Mouse (Mus musculus) CH12.LX (cell line): Measurements from ENCODE around the gene Dmwd. TPM values are rescaled to one million over a fixed set of nuclear protein-coding genes. Genes with fewer than 3 reads are reported as not detected.

Experiments
- DNase-seq: peaks from one replicate; pipeline ENCODE4 v3.0.0-alpha.2; 2013; ENCODE audit errors: extremely low read depth
- H3K27ac ChIP-seq: 2 replicates; pipeline ENCODE4 v1.5.1; 2012; ENCODE audit warnings: low read depth, mild to moderate bottlenecking, control low read depth, moderate library complexity; ENCODE audit not compliant: insufficient read depth
- H3K27me3 ChIP-seq: replicated peaks from 2 replicates; pipeline ENCODE3; 2012; ENCODE audit warnings: inconsistent platforms
- H3K36me3 ChIP-seq, 2 experiments: replicated peaks in 1 of 2; 2 replicates each; pipeline versions ENCODE3 to v1.6.1; 2012; ENCODE audit warnings: inconsistent platforms in 1 of 2, low read length in 1 of 2, mild to moderate bottlenecking in 1 of 2, mixed read lengths in 1 of 2, moderate library complexity in 1 of 2; ENCODE audit not compliant: control insufficient read depth in 1 of 2, insufficient read depth in 1 of 2
- H3K4me1 ChIP-seq, 2 experiments: 2 replicates each; pipeline ENCODE4 v1.6.1; 2012; ENCODE audit warnings: inconsistent platforms in 1 of 2, moderate library complexity in 1 of 2; ENCODE audit not compliant: insufficient read depth in 2 of 2, control insufficient read depth in 1 of 2
- H3K4me2 ChIP-seq: 2 replicates; pipeline ENCODE4 v1.6.1; 2012; ENCODE audit warnings: low read depth, mild to moderate bottlenecking, control low read depth; ENCODE audit not compliant: poor library complexity, insufficient read depth, severe bottlenecking
- H3K4me3 ChIP-seq, 3 experiments: fragments of 150-350 bp in 1 of 3; sonication (generic) in 1 of 3; replicated peaks in 1 of 3; 2 replicates each; pipeline versions ENCODE3 to v1.5.1; 2011 to 2012; ENCODE audit warnings: low read depth in 2 of 3, low read length in 2 of 3, mild to moderate bottlenecking in 2 of 3, moderate library complexity in 2 of 3, control low read depth in 1 of 3, improper control_type of control experiment in 1 of 3, inconsistent platforms in 1 of 3, mixed read lengths in 1 of 3; ENCODE audit not compliant: poor library complexity in 1 of 3
- H3K79me2 ChIP-seq: replicated peaks from 2 replicates; pipeline ENCODE4 v1.6.1; 2012; ENCODE audit warnings: mild to moderate bottlenecking, moderate library complexity; ENCODE audit not compliant: control insufficient read depth, poor library complexity, insufficient read depth, severe bottlenecking; ENCODE audit errors: extremely low read depth
- H3K9ac ChIP-seq: 2 replicates; pipeline ENCODE4 v1.6.1; 2012; ENCODE audit warnings: low read depth, mild to moderate bottlenecking, control low read depth, moderate library complexity; ENCODE audit not compliant: insufficient read depth
- H3K9me3 ChIP-seq: replicated peaks from 2 replicates; pipeline ENCODE3; 2012; ENCODE audit warnings: low read length, inconsistent platforms, mixed read lengths
- BHLHE40 ChIP-seq: IDR thresholded peaks from 2 replicates; pipeline ENCODE4 v1.6.1; 2011; ENCODE audit warnings: mild to moderate bottlenecking, low read depth, low read length, improper control_type of control experiment
- CHD1 ChIP-seq: IDR thresholded peaks from 2 replicates; pipeline ENCODE4 v1.6.1; 2012; ENCODE audit warnings: low read depth, low read length, improper control_type of control experiment, inconsistent platforms
- CHD2 ChIP-seq: IDR thresholded peaks from 2 replicates; pipeline ENCODE4 v1.6.1; 2011; ENCODE audit warnings: low read length, improper control_type of control experiment
- E2F4 ChIP-seq: IDR thresholded peaks from 2 replicates; pipeline ENCODE4 v1.6.1; 2011; ENCODE audit warnings: low read depth, low read length, improper control_type of control experiment; ENCODE audit not compliant: insufficient replicate concordance
- ELF1 ChIP-seq: IDR thresholded peaks from 2 replicates; pipeline ENCODE4 v1.6.1; 2014; ENCODE audit warnings: low read depth, mild to moderate bottlenecking, inconsistent platforms, low read length, improper control_type of control experiment
- EP300 ChIP-seq: IDR thresholded peaks from 2 replicates; pipeline ENCODE4 v1.6.1; 2011; ENCODE audit warnings: low read length, improper control_type of control experiment
- ETS1 ChIP-seq: conservative IDR thresholded peaks from 2 replicates; pipeline ENCODE4 v1.6.1; 2012; ENCODE audit warnings: low read depth, mild to moderate bottlenecking, inconsistent platforms, low read length, improper control_type of control experiment, moderate library complexity
- HCFC1 ChIP-seq: IDR thresholded peaks from 2 replicates; pipeline ENCODE4 v1.6.1; 2012; ENCODE audit warnings: low read depth, mild to moderate bottlenecking, inconsistent platforms, low read length, improper control_type of control experiment
- IRF4 ChIP-seq: IDR thresholded peaks from 2 replicates; pipeline ENCODE4 v1.6.1; 2014; ENCODE audit warnings: low read depth, mild to moderate bottlenecking, inconsistent platforms, low read length, improper control_type of control experiment
- JUN ChIP-seq: IDR thresholded peaks from 2 replicates; pipeline ENCODE4 v1.6.1; 2011; ENCODE audit warnings: low read depth, mild to moderate bottlenecking, low read length, improper control_type of control experiment, moderate library complexity; ENCODE audit not compliant: insufficient read depth
- JUND ChIP-seq: conservative IDR thresholded peaks from 2 replicates; pipeline ENCODE4 v1.6.1; 2011; ENCODE audit warnings: low read depth, low read length, improper control_type of control experiment
- MAFK ChIP-seq: IDR thresholded peaks from 2 replicates; pipeline ENCODE4 v1.6.1; 2011; ENCODE audit warnings: low read length, improper control_type of control experiment; ENCODE audit not compliant: insufficient replicate concordance
- MAX ChIP-seq: IDR thresholded peaks from 2 replicates; pipeline ENCODE4 v1.6.1; 2011; ENCODE audit warnings: low read length, improper control_type of control experiment
- MAZ ChIP-seq: IDR thresholded peaks from 2 replicates; pipeline ENCODE4 v1.6.1; 2012; ENCODE audit warnings: low read depth, mild to moderate bottlenecking, inconsistent platforms, low read length, improper control_type of control experiment, moderate library complexity
- MEF2A ChIP-seq: IDR thresholded peaks from 2 replicates; pipeline ENCODE4 v1.6.1; 2014; ENCODE audit warnings: low read depth, mild to moderate bottlenecking, inconsistent platforms, low read length, improper control_type of control experiment, borderline replicate concordance
- MXI1 ChIP-seq: IDR thresholded peaks from 2 replicates; pipeline ENCODE4 v1.6.1; 2011; ENCODE audit warnings: mild to moderate bottlenecking, low read depth, low read length, improper control_type of control experiment
- MYC ChIP-seq: IDR thresholded peaks from 2 replicates; pipeline ENCODE4 v1.6.1; 2011; ENCODE audit warnings: low read depth, mild to moderate bottlenecking, improper control_type of control experiment, low read length
- NELFE ChIP-seq: IDR thresholded peaks from 2 replicates; pipeline ENCODE4 v1.6.1; 2011; ENCODE audit warnings: low read depth, low read length, improper control_type of control experiment
- NRF1 ChIP-seq: IDR thresholded peaks from 2 replicates; pipeline ENCODE4 v1.6.1; 2014; ENCODE audit warnings: low read depth, mild to moderate bottlenecking, inconsistent platforms, low read length, improper control_type of control experiment, moderate library complexity
- PAX5 ChIP-seq: IDR thresholded peaks from 2 replicates; pipeline ENCODE4 v1.6.1; 2012; ENCODE audit warnings: low read length, inconsistent platforms, mixed read lengths
- POLR2AphosphoS2 ChIP-seq: IDR thresholded peaks from 2 replicates; pipeline ENCODE4 v1.6.1; 2011; ENCODE audit warnings: low read depth, low read length, improper control_type of control experiment
- RAD21 ChIP-seq: IDR thresholded peaks from 2 replicates; pipeline ENCODE4 v1.6.1; 2011; ENCODE audit warnings: low read depth, mild to moderate bottlenecking, low read length, improper control_type of control experiment, moderate library complexity
- RCOR1 ChIP-seq: conservative IDR thresholded peaks from 2 replicates; pipeline ENCODE4 v1.6.1; 2012; ENCODE audit warnings: low read depth, mild to moderate bottlenecking, inconsistent platforms, low read length, improper control_type of control experiment
- SIN3A ChIP-seq: IDR thresholded peaks from 2 replicates; pipeline ENCODE4 v1.6.1; 2012; ENCODE audit warnings: low read length, improper control_type of control experiment, inconsistent platforms
- SMC3 ChIP-seq: IDR thresholded peaks from 2 replicates; pipeline ENCODE4 v1.6.1; 2011; ENCODE audit warnings: low read depth, low read length, improper control_type of control experiment
- TBP ChIP-seq: conservative IDR thresholded peaks from 2 replicates; pipeline ENCODE4 v1.6.1; 2011; ENCODE audit warnings: low read depth, low read length, improper control_type of control experiment
- TCF12 ChIP-seq: IDR thresholded peaks from 2 replicates; pipeline ENCODE4 v1.6.1; 2014; ENCODE audit warnings: low read depth, mild to moderate bottlenecking, inconsistent platforms, low read length, improper control_type of control experiment
- UBTF ChIP-seq: IDR thresholded peaks from 2 replicates; pipeline ENCODE4 v1.6.1; 2012; ENCODE audit warnings: low read depth, mild to moderate bottlenecking, inconsistent platforms, low read length, improper control_type of control experiment, moderate library complexity
- ZKSCAN1 ChIP-seq: IDR thresholded peaks from 2 replicates; pipeline ENCODE4 v1.6.1; 2012; ENCODE audit warnings: low read depth, inconsistent platforms, low read length, improper control_type of control experiment, borderline replicate concordance
- ZMIZ1 ChIP-seq: IDR thresholded peaks from 2 replicates; pipeline ENCODE4 v1.6.1; 2012; ENCODE audit warnings: low read depth, mild to moderate bottlenecking, inconsistent platforms, low read length, improper control_type of control experiment
- ZNF384 ChIP-seq: IDR thresholded peaks from 2 replicates; pipeline ENCODE4 v1.6.1; 2012; ENCODE audit warnings: low read depth, low read length, improper control_type of control experiment, inconsistent platforms
- dilution Hi-C: fragments of 300-500 bp; cut with MboI; formaldehyde crosslinking; loops from 2 replicates; pipeline ENCODE4 v1.14.3; 2020; ENCODE audit warnings: low sequenced_read_pairs; ENCODE audit not compliant: extremely low pct_unique_long_range_greater_than_20kb, extremely low pct_ligation_motif_present
- in situ Hi-C: fragments of 300-500 bp; cut with MboI; formaldehyde crosslinking; loops from 3 replicates; pipeline ENCODE4 v1.14.3; 2019; ENCODE audit warnings: low sequenced_read_pairs, low pct_ligation_motif_present, low pct_unique_long_range_greater_than_20kb, mixed read lengths
- polyA plus RNA-seq: library from polyadenylated mRNA; unstranded; fragments of >175 nt; gene quantifications from 2 replicates; pipeline ENCODE4 v1.2.1, GENCODE M21; 2012; ENCODE audit warnings: low read depth; ENCODE audit not compliant: insufficient read length
- total RNA-seq, 2 experiments: library from RNA; depleted of rRNA; stranded (reverse); fragments of 300-350 nt in 1 of 2; fragments of >200 nt in 1 of 2; gene quantifications; 2 replicates each; pipeline ENCODE4 v1.2.3; 2012 to 2014

The Dmwd gene
- total and polyA plus RNA-seq, 3 experiments, result not detected

DNA sequence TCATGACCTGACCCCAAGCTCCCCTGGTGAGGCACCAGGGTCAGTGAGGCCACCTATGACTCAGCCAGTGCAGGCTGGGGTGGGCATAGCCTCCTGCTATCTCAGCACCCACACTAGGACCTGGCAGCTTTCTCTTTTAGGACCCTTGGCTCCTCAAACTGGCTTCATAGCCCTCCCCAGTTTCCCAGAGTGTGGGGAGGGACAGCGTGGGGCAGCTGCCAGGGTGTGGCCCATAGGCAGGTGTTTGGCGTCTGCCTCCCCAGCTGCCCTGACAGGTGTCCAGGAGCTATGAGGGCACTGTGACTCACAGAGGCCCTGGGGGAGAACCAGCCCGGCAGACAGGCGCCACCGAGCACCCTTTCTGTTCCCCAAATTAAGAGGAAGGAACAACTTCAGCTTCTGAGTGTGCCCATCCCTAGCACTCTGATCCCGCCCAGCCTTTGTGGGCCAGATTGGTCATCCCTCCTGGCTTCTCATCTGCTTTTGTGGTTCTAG lies 8.3 kb downstream of the Dmwd start:
- Histone ChIP-seq H3K79me2 (no peaks in the 10 kb centered on the region), H3K36me3 (no peaks in the 10 kb centered on the region), H3K4me3 (no peak overlapping the region), H3K9ac (no peak overlapping the region), H3K27ac (no peak overlapping the region), H3K4me2 (no peak overlapping the region), H3K9me3 (no peaks in the 10 kb centered on the region), H3K4me1 (peaks cover 26 to 62% of the 10 kb centered on the region in 2 experiments), H3K27me3 (peaks cover 85% of the 10 kb centered on the region)
- in situ Hi-C loops (no loop called here), dilution Hi-C loops (no loop called here)
- TF ChIP-seq CHD2 (no peak), HCFC1 (no peak), RAD21 (no peak), UBTF (0 out of 2 replicates have a peak, but pooled peaks have one; percentile 43), CHD1 (no peak), SIN3A (0 out of 2 replicates have a peak, but pooled peaks have one; percentile 50), NRF1 (0 out of 2 replicates have a peak, but pooled peaks have one; percentile 8), ETS1 (peak; percentile 75), JUND (no peak), IRF4 (peak; percentile 79), MAZ (0 out of 2 replicates have a peak, but pooled peaks have one; percentile 54), RCOR1 (peak; percentile 38; the same call in 1 of the 2 replicates), MEF2A (0 out of 2 replicates have a peak, but pooled peaks have one; percentile 47), MAFK (0 out of 2 replicates have a peak, but pooled peaks have one; percentile 37), TBP (no peak), ZMIZ1 (no peak), EP300 (peak; percentile 86), ZNF384 (no peak), TCF12 (peak; percentile 100), ZKSCAN1 (no peak), MXI1 (no peak), E2F4 (no peak), PAX5 (no peak), POLR2AphosphoS2 (no peak), JUN (no peak), BHLHE40 (peak; percentile 78), NELFE (no peak), MAX (no peak), MYC (0 out of 2 replicates have a peak, but pooled peaks have one; percentile 15), ELF1 (no peak), SMC3 (no peak)
- DNase-seq, result peak; percentile 83
